Mouse (Mus musculus): Measurements from ENCODE around the gene Vmn2r20.
"Not testable (repeated sequence)": the region's sequence is repeated elsewhere in the genome, so short reads cannot be mapped to it uniquely, and the experiment has no call there.

- not testable (repeated sequence) for TF ChIP-seq EP300 (IDR thresholded peaks at IDR 0.05; ENCODE audit: low read length); ZNF384 (IDR thresholded peaks at IDR 0.05; ENCODE audit: low read depth, low read length); MAX (IDR thresholded peaks at IDR 0.05; ENCODE audit: low read length); TBP (conservative IDR thresholded peaks at IDR 0.05; ENCODE audit: low read depth, low read length); POLR2A (IDR thresholded peaks at IDR 0.05; ENCODE audit: low read depth, low read length); USF1 (IDR thresholded peaks at IDR 0.05; ENCODE audit: low read depth, low read length); ZC3H11A (IDR thresholded peaks at IDR 0.05; ENCODE audit: low read depth, low read length); HCFC1 (IDR thresholded peaks at IDR 0.05; ENCODE audit: low read depth, low read length); CTCF (conservative IDR thresholded peaks at IDR 0.05 in 1 of 2, IDR thresholded peaks at IDR 0.05 in 1 of 2; ENCODE audit: low read depth in 2 of 2, low read length in 2 of 2); NELFE (IDR thresholded peaks at IDR 0.05; ENCODE audit: low read depth, low read length); GABPA (IDR thresholded peaks at IDR 0.05; ENCODE audit: insufficient replicate concordance, low read depth, low read length); IRF4 (IDR thresholded peaks at IDR 0.05; ENCODE audit: low read depth, low read length)
Measured at GRCm38 (mm10) chr6:123424413-123424812, 6.5 kb upstream of the Vmn2r20 start.

Measured in CH12.LX (cell line).